Mouse (Mus musculus): ENCODE results near the gene Ect2.

DNA sequence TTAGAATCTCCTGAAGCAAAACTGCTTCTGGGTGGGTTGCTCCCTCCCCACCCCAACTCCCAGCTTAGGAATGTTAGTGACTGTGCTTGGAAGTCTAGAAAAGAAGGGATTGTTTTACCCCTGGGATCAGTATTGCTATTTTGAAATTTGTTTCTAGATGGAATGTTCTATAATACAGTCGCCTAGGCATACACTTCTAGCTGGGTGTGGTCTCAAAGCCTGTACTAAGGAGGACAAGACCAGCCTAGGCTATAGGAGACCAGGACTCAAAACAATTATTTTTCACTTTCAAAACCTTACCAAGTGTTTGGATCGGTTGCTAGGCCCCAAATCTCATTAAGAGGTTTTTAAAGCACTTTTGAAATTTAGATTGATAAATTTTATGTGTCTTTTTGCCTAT lies 602 bp upstream of the Ect2 start:
- no peak for TF ChIP-seq CTCF (IDR thresholded peaks at IDR 0.05; ENCODE audit: borderline replicate concordance, control insufficient read depth, extremely low read depth, insufficient read depth, low read length, poor library complexity)
- no peak for TF ChIP-seq POLR2A (IDR thresholded peaks at IDR 0.05; ENCODE audit: control insufficient read depth, extremely low read depth, insufficient read depth, low read length, poor library complexity)
